Mouse (Mus musculus): ENCODE data around the gene Snapc4. TPM values are rescaled to one million over a fixed set of nuclear protein-coding genes. Genes with fewer than 3 reads are reported as not detected.
A peak's percentile ranks its signal among the peaks of the same experiment; 100 is the strongest.

Gene Snapc4
- total RNA-seq (2017), result 58.9 and 67.2 TPM in 2 replicates

GRCm38 (mm10) chr2:26380131-26380771 is at the start of gene Snapc4:
Gene Snapc4 (minus strand): TSS chr2:26380653.
- peak; percentile 83 for ATAC-seq (ENCODE audit: extremely low read depth, insufficient number of reproducible peaks, low FRiP score, poor library complexity, severe bottlenecking)

- no peak for ATAC-seq (ENCODE audit: extremely low read depth, insufficient number of reproducible peaks, low FRiP score, poor library complexity, severe bottlenecking)
Measured at GRCm38 (mm10) chr2:26429851-26430250, 49.4 kb upstream of the Snapc4 start.

DNA sequence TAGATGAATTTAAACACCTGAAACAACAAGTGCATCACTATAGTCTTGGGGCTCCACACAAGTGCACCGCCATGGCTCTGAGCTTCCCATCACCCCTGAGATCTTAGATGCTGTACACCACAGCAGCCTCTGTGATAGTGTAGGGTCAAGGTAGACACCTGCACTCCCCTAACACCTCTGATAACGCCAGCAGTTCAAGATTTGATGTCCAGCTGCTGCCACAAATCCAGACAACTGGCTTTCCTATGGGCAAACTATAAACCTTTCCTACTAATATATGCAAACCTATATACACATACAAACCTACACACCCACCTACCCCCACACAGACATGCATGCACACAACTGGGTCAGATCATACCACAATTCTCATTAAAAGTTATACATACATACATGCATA is 44.1 kb upstream of the Snapc4 start:
- ATAC-seq (ENCODE audit: extremely low read depth, insufficient number of reproducible peaks, low FRiP score, poor library complexity, severe bottlenecking), result no peak

GRCm38 (mm10) chr2:26423086-26423485 is 42.6 kb upstream of the Snapc4 start:
- ATAC-seq (ENCODE audit: extremely low read depth, insufficient number of reproducible peaks, low FRiP score, poor library complexity, severe bottlenecking), result no peak

DNA sequence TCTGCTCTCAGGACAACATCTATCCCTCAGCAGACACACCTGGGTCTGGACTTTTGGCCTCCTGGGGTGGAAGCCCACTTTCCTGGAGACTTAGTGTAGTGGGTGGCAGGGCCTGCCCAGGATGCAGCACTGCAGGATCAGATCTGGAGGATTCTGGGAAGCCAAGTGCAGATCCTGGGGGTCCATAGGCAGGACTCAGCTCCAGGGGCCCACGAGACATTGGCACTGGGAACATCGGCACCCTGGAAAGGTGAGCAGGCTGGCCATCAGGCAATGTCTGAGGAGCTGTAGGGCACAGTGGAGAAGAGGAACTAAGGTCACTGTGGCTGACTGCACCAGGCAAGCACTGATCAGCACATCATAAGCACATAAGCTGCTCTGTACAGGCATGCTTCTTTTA is 41.5 kb upstream of the Snapc4 start:
- no peak for ATAC-seq (ENCODE audit: extremely low read depth, insufficient number of reproducible peaks, low FRiP score, poor library complexity, severe bottlenecking)

DNA sequence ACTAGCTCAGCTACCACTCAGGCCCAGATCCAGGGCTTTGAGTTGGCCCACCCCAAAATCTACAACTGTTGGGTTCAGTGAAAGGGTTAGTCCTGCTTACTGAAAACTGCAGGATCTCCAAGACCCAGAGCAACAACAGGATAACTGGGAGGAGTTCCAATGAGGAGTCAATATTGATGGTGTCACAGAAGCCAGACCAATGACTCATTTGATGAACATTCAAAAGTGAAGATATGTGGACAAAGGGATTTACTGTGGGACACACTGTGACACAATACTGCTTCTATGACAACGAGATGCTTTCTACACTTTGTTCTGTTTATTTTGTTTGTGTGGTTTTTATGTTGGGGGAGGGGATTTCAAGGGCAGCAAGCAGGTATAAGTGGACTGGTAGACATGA is 37.7 kb upstream of the Snapc4 start:
- no peak for ATAC-seq (ENCODE audit: extremely low read depth, insufficient number of reproducible peaks, low FRiP score, poor library complexity, severe bottlenecking)

DNA sequence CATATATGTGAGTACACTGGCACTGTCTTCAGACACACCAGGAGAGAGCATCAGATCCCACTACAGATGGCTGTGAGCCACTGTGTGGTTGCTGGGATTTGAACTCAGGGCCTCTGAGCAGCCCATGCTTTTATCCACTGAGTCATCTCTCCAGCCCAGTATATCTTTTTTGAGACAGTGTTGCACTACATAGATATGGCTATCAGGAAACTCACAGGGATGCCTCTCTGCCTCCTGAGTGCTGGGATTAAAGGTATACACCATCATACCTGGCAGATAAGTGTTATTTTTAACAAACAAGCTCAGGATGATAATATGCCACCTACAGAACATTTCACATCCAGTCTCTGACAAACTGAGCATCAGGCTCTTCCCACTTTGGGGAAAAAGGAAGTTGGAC is 36.6 kb upstream of the Snapc4 start:
- no peak for ATAC-seq (ENCODE audit: extremely low read depth, insufficient number of reproducible peaks, low FRiP score, poor library complexity, severe bottlenecking)

GRCm38 (mm10) chr2:26410931-26411411 is 30.5 kb upstream of the Snapc4 start:
- ATAC-seq (ENCODE audit: extremely low read depth, insufficient number of reproducible peaks, low FRiP score, poor library complexity, severe bottlenecking), result no peak

DNA sequence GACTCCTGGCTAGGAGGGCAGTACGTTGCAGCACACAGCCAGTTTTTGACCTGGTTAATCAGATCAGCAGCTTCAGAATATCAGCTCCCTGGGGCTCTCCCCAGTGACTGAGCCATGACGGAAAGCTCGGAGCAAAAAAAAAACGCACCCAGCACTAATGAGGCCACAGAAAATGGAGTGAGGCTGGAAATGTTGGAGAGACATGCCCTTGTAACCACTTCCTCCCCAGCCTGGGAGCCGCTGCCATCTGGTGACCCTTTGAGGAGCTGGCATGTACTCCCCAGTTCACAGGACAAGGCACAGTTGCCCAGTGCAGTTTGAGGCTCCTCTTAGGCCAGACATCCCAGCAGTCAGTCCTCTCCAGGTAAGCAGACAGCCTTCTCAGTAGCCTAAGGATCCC is 29.6 kb upstream of the Snapc4 start:
- no peak for ATAC-seq (ENCODE audit: extremely low read depth, insufficient number of reproducible peaks, low FRiP score, poor library complexity, severe bottlenecking)

DNA sequence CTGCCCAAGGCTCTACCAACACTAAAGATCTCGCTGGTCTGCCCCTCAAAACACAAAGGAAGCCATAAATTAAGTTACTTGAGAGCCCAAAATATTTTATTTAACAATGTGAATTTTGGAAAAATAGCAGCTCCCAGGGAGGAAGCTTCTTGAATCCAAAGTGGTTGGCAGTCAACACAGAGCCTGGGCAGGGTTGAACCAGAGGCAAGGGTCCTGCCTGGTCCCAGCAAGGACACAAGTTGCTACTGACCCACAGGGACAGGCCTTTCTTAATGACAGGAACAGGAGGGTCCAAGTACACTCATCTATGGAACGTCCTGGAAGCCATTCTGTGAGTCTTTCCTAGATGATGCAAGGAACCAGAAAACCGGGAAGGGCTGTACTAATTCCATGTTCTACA is 28.9 kb upstream of the Snapc4 start:
- ATAC-seq (ENCODE audit: extremely low read depth, insufficient number of reproducible peaks, low FRiP score, poor library complexity, severe bottlenecking), result no peak

GRCm38 (mm10) chr2:26408515-26409356 is 28.3 kb upstream of the Snapc4 start, which contains the start of gene Inpp5e:
Gene Inpp5e (minus strand): TSS chr2:26409203.
- peak; percentile 89 for ATAC-seq (ENCODE audit: extremely low read depth, insufficient number of reproducible peaks, low FRiP score, poor library complexity, severe bottlenecking)

DNA sequence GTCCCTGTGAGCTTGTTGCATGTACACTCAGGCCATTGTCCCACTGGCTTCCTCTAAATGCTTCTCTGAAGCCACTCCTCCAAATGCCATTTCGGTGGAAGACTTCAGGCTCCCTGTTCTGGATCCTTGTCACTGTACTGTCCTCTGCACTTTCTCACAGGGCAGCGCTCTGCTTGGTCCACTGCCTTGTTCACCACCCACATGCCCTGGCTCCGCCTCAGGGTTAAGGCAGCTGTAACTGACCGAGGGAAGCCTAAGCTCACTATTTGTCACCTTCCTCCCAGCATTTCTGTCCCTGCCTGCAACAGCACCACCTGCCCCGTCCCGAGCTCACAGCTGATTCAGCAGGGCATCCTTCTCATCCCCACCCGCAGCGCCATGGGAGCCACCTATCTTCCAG is 22.9 kb upstream of the Snapc4 start:
- no peak for ATAC-seq (ENCODE audit: extremely low read depth, insufficient number of reproducible peaks, low FRiP score, poor library complexity, severe bottlenecking)

- no peak for ATAC-seq (ENCODE audit: extremely low read depth, insufficient number of reproducible peaks, low FRiP score, poor library complexity, severe bottlenecking)
Measured at GRCm38 (mm10) chr2:26402265-26402664, 21.8 kb upstream of the Snapc4 start.

GRCm38 (mm10) chr2:26401023-26401422 is 20.6 kb upstream of the Snapc4 start:
- no peak for ATAC-seq (ENCODE audit: extremely low read depth, insufficient number of reproducible peaks, low FRiP score, poor library complexity, severe bottlenecking)

GRCm38 (mm10) chr2:26400296-26400695 is 19.8 kb upstream of the Snapc4 start:
- ATAC-seq (ENCODE audit: extremely low read depth, insufficient number of reproducible peaks, low FRiP score, poor library complexity, severe bottlenecking), result no peak

GRCm38 (mm10) chr2:26399647-26400046 is 19.2 kb upstream of the Snapc4 start:
- no peak for ATAC-seq (ENCODE audit: extremely low read depth, insufficient number of reproducible peaks, low FRiP score, poor library complexity, severe bottlenecking)

GRCm38 (mm10) chr2:26398978-26399377 is 18.5 kb upstream of the Snapc4 start:
- no peak for ATAC-seq (ENCODE audit: extremely low read depth, insufficient number of reproducible peaks, low FRiP score, poor library complexity, severe bottlenecking)

- no peak for ATAC-seq (ENCODE audit: extremely low read depth, insufficient number of reproducible peaks, low FRiP score, poor library complexity, severe bottlenecking)
Measured at GRCm38 (mm10) chr2:26391617-26392016, 11.2 kb upstream of the Snapc4 start.

DNA sequence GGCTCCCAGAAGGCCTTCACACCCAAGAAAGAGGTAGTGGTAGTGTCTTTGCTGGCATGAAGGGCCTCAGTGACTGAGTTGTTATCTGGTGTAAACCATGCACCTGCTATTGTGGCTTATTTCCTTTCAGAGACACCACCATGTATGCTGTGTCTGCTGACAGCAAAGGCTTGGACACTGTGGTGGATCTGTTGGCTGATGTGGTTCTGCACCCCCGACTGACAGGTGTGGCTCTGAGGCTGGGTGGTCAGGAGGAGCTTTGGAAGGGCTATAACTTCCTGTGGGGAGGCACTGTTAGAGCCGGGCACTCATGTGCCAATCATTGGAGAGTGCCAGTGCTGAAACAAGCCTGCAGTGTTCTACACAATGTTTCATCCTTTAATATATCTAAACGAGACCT is 10.5 kb upstream of the Snapc4 start:
- ATAC-seq (ENCODE audit: extremely low read depth, insufficient number of reproducible peaks, low FRiP score, poor library complexity, severe bottlenecking), result no peak

DNA sequence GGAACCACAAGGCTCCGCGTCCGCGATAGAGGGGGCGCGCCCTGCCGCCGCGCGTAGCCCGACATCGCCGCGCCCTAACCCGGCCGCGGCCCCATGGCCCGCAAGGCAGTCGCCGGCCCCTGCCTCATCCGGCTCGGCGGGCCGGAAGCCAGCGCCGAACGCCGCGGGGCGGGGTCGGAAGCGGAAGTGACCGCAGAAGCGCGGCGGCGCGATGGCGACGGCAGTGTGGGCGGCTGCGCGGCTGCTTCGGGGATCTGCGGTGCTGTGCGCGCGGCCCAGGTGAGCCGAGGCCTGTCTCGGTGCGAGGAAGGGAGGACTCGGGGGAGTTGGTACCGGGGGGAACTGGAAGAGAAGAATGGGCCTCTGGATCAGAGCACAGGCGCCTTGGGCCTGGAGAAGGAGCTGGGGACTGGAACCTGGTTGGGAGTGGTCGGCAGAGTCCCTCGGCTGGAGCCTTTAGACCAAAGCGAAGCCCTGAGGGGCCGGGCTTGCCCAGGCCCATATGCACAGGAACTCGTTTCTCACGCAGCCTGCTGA is 8.8 kb upstream of the Snapc4 start, which contains the start of the genes Entr1 and Pmpca:
Entr1 (minus strand) TSS at position 163 of the 537 bp plus-strand sequence.
Pmpca (plus strand) TSS at position 186 of the 537 bp plus-strand sequence.
- peak; percentile 65 for ATAC-seq (ENCODE audit: extremely low read depth, insufficient number of reproducible peaks, low FRiP score, poor library complexity, severe bottlenecking)
